Mouse (Mus musculus) ES-Bruce4 (cell line): ENCODE results near the gene Cdhr5. TPM values are rescaled to one million over a fixed set of nuclear protein-coding genes. Genes with fewer than 3 reads are reported as not detected.

Experiments used
- H3K27ac ChIP-seq: 2 replicates; pipeline ENCODE4 v1.5.1; 2012; ENCODE audit warnings: low read length, inconsistent platforms; ENCODE audit not compliant: insufficient read depth
- H3K27me3 ChIP-seq: 2 replicates; pipeline ENCODE4 v1.6.1; 2012; ENCODE audit warnings: mild to moderate bottlenecking, low read length, inconsistent platforms; ENCODE audit not compliant: control insufficient read depth, poor library complexity, insufficient read depth, severe bottlenecking
- H3K36me3 ChIP-seq: 2 replicates; pipeline ENCODE4 v1.6.1; 2012; ENCODE audit warnings: inconsistent platforms, mild to moderate bottlenecking, low read length, moderate library complexity; ENCODE audit not compliant: control insufficient read depth, poor library complexity, insufficient read depth, severe bottlenecking
- H3K4me1 ChIP-seq: one replicate; pipeline ENCODE4 v1.8.1; 2011; ENCODE audit warnings: low read length; ENCODE audit not compliant: control insufficient read depth, insufficient read depth
- H3K4me3 ChIP-seq: 2 replicates; pipeline ENCODE4 v1.5.1; 2011; ENCODE audit warnings: low read depth, mild to moderate bottlenecking, low read length
- H3K9ac ChIP-seq: 2 replicates; pipeline ENCODE4 v1.6.1; 2012; ENCODE audit warnings: low read depth, mild to moderate bottlenecking, inconsistent platforms; ENCODE audit not compliant: poor library complexity, severe bottlenecking
- H3K9me3 ChIP-seq: replicated peaks from 2 replicates; pipeline ENCODE4 v1.6.1; 2012; ENCODE audit warnings: mild to moderate bottlenecking, low read length, inconsistent platforms; ENCODE audit not compliant: control insufficient read depth, poor library complexity, insufficient read depth, severe bottlenecking
- CTCF ChIP-seq: IDR thresholded peaks from one replicate; pipeline ENCODE4 v1.8.1; 2011; ENCODE audit warnings: low read depth, low read length
- EP300 ChIP-seq: IDR thresholded peaks from 2 replicates; pipeline ENCODE4 v1.6.1; 2011; ENCODE audit warnings: low read depth, low read length; ENCODE audit not compliant: insufficient read depth
- POLR2A ChIP-seq: IDR thresholded peaks from one replicate; pipeline ENCODE4 v1.8.1; 2011; ENCODE audit warnings: low read length; ENCODE audit not compliant: insufficient read depth
- polyA plus RNA-seq: library from polyadenylated mRNA; stranded (reverse); fragments of >200 nt; gene quantifications from 2 replicates; pipeline ENCODE4 v1.2.4, GENCODE M21; 2011; ENCODE audit warnings: low read depth; ENCODE audit not compliant: missing spikeins, insufficient read depth, insufficient read length

Cdhr5 gene
- polyA plus RNA-seq, 1 experiment, result not detected

DNA sequence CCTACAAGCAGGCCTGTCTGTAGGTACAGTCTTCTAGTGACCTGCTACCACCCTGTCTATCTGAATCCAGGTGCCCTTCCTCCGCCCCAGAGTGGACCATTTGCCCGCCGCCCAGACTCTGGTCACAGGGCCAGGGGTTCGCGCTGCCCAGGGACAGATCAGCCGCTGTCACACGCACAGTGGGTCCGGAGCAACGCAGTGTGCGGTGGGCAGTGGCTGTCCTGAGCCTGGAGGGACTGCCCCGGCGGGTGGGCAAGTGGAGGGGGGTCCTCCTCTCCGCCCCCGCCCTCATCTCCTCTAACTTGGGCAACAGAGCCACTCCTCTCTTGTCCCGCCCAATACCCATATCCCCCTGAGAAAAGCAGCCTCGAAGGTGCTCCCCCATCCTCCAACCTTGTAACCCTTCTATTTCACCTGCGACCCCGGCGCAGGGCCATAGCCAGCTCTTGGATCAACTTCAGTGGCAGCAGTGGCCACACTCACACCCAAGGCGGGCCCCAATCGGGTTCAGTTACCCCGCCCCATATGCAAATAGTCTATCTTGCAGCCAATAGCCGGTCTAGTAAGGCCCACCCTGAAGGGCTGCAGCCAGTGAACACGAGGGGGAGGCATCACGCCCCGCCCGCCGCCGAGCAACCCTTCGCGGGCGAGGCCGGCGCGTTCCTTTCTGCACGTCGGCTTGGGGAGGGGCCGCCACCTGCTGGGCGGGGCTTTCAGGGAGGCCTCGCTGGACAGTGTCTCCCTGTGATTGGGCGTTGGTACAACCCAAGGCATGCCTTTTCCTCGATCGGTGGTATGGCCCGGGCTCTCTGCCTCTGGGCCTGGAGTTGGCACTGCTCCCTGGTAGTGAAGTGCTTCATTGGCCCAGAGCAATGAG is 55.1 kb downstream of the Cdhr5 start:
- Histone ChIP-seq H3K27ac (no peak overlapping the region), H3K4me3 (peak overlapping the region; percentile 71), H3K9me3 (no peaks in the 10 kb centered on the region), H3K36me3 (0 out of 2 replicates have a peak, but pooled peaks cover 5% of the 10 kb centered on the region), H3K9ac (peak overlapping the region; percentile 21), H3K4me1 (peaks cover 6% of the 10 kb centered on the region), H3K27me3 (no peaks in the 10 kb centered on the region)
- TF ChIP-seq CTCF (no peak), EP300 (0 out of 2 replicates have a peak, but pooled peaks have one; percentile 40), POLR2A (peak; percentile 82)

DNA sequence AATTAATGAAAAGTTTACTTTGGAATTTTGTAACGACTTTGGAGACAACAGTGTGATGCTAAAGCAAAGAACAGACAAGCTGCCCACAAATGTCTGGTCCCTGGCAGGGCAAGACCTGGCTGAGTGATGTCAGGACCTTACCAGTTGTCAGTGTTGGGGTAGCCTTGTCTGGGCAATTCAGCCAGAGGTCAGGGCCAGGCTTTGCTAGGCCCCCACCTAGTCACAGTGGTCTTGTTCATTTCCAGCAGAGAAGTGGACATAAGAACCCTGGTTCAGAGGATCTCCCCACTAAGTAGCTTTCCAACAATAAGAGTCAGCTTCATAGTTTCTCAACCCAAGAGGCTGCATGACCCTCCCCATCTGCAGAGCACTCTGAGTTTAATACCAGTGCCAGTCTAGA is 56.2 kb downstream of the Cdhr5 start:
- TF ChIP-seq CTCF (no peak), EP300 (no peak), POLR2A (no peak)
- no peak overlapping the region for H3K27ac ChIP-seq
- H3K36me3 ChIP-seq, result 0 out of 2 replicates have a peak, but pooled peaks cover 5% of the 10 kb centered on the region
- no peaks in the 10 kb centered on the region for H3K9me3 ChIP-seq
- H3K4me3 ChIP-seq, result peak overlapping the region; percentile 71
- no peak overlapping the region for H3K9ac ChIP-seq
- H3K4me1 ChIP-seq, result peaks cover 6% of the 10 kb centered on the region
- no peaks in the 10 kb centered on the region for H3K27me3 ChIP-seq

DNA sequence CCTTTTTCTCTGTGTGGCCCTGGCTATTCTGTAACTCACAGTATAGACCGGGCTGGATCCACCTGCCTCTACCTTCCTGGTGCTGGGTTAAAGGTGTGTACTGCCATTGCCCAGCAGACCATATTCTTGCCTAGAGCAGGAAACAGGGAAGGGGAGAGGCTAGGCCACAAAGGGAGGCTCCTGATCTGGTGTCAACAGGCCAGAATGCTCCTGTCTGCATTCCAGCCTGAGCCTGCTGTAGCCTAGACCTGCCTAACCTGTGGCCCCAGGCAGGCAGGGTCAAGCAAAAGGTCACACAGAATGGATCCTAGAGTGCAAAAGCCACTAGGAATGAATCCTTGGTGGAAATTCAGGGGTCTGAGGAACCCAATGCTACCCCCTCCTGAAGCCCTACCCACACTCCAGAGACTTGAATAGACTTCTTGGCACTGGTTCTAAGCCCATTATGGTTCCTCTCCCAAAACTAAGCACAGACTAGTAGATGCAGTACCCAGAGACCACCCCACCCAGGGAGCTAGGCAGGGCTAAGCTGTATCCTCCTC is 57.0 kb downstream of the Cdhr5 start:
- H3K9me3 ChIP-seq, result no peaks in the 10 kb centered on the region
- peaks cover 6% of the 10 kb centered on the region for H3K4me1 ChIP-seq
- peak overlapping the region; percentile 12; the same call in 1 of the 2 replicates for H3K4me3 ChIP-seq
- TF ChIP-seq EP300, result peak; percentile 94
- TF ChIP-seq POLR2A, result no peak
- H3K36me3 ChIP-seq, result 0 out of 2 replicates have a peak, but pooled peaks cover 5% of the 10 kb centered on the region
- H3K9ac ChIP-seq, result no peak overlapping the region
- H3K27ac ChIP-seq, result peak overlapping the region; percentile 43; the same call in 1 of the 2 replicates
- H3K27me3 ChIP-seq, result no peaks in the 10 kb centered on the region

Other genes starting within 250 kb of the Cdhr5 start
- not detected in 2 replicates for gene Gm17387, start 247.7 kb downstream of the Cdhr5 start, polyA plus RNA-seq
- 18.3 and 22.2 TPM in 2 replicates for gene B4galnt4, start 215.7 kb downstream of the Cdhr5 start, polyA plus RNA-seq
- gene Pkp3, start 198.6 kb downstream of the Cdhr5 start, polyA plus RNA-seq, result 19.6 and 22.0 TPM in 2 replicates
- 15.4 and 23.2 TPM in 2 replicates for gene Sigirr, start 176.2 kb downstream of the Cdhr5 start, polyA plus RNA-seq
- gene Ano9, start 159.0 kb downstream of the Cdhr5 start, polyA plus RNA-seq, result 19.1 and 22.1 TPM in 2 replicates
- gene Ptdss2, start 154.4 kb downstream of the Cdhr5 start, polyA plus RNA-seq, result 42.5 and 55.3 TPM in 2 replicates
- 44.8 and 48.5 TPM in 2 replicates for gene Rnh1, start 103.9 kb downstream of the Cdhr5 start, polyA plus RNA-seq
- 50.5 and 51.8 TPM in 2 replicates for gene Hras, start 82.8 kb downstream of the Cdhr5 start, polyA plus RNA-seq
- gene Lrrc56, start 82.6 kb downstream of the Cdhr5 start, polyA plus RNA-seq, result 3.3 and 3.4 TPM in 2 replicates
- gene Lmntd2, start 62.7 kb downstream of the Cdhr5 start, polyA plus RNA-seq, result 5.9 and 6.6 TPM in 2 replicates
- 29.6 and 36.3 TPM in 2 replicates for gene Rassf7, start 60.9 kb downstream of the Cdhr5 start, polyA plus RNA-seq
- 99.5 and 99.9 TPM in 2 replicates for gene Phrf1, start 48.0 kb downstream of the Cdhr5 start, polyA plus RNA-seq
- 0.57 TPM in 1 of 2 replicates, not detected in the other for gene Irf7, start 10.3 kb downstream of the Cdhr5 start, polyA plus RNA-seq
- 7.4 and 8.5 TPM in 2 replicates for gene Sct, start 2.3 kb upstream of the Cdhr5 start, polyA plus RNA-seq
- 0.21 and 0.65 TPM in 2 replicates for gene Drd4, start 15.2 kb upstream of the Cdhr5 start, polyA plus RNA-seq
- gene Deaf1, start 50.9 kb upstream of the Cdhr5 start, polyA plus RNA-seq, result 79.2 and 79.4 TPM in 2 replicates
- gene Tmem80, start 51.0 kb upstream of the Cdhr5 start, polyA plus RNA-seq, result 7.0 and 8.2 TPM in 2 replicates
- gene Eps8l2, start 62.1 kb upstream of the Cdhr5 start, polyA plus RNA-seq, result 39.8 and 46.0 TPM in 2 replicates
- gene Taldo1, start 115.4 kb upstream of the Cdhr5 start, polyA plus RNA-seq, result 210 and 226 TPM in 2 replicates
- gene Gatd1, start 137.3 kb upstream of the Cdhr5 start, polyA plus RNA-seq, result 36.7 and 45.4 TPM in 2 replicates
- 1.3 and 2.2 TPM in 2 replicates for gene Cend1, start 152.7 kb upstream of the Cdhr5 start, polyA plus RNA-seq
- 16.3 and 19.9 TPM in 2 replicates for gene Slc25a22, start 161.1 kb upstream of the Cdhr5 start, polyA plus RNA-seq
- 22.1 and 27.6 TPM in 2 replicates for gene Pidd1, start 167.2 kb upstream of the Cdhr5 start, polyA plus RNA-seq
- 2,328 and 2,759 TPM in 2 replicates for gene Rplp2, start 170.6 kb upstream of the Cdhr5 start, polyA plus RNA-seq
- 33.3 and 43.5 TPM in 2 replicates for gene Pnpla2, start 178.4 kb upstream of the Cdhr5 start, polyA plus RNA-seq
- 13.5 and 14.0 TPM in 2 replicates for gene Cracr2b, start 184.3 kb upstream of the Cdhr5 start, polyA plus RNA-seq
- gene Cd151, start 190.6 kb upstream of the Cdhr5 start, polyA plus RNA-seq, result 99.0 and 107 TPM in 2 replicates
- 12.1 and 15.3 TPM in 2 replicates for gene Polr2l, start 198.3 kb upstream of the Cdhr5 start, polyA plus RNA-seq
- 37.4 and 39.9 TPM in 2 replicates for gene Tspan4, start 198.5 kb upstream of the Cdhr5 start, polyA plus RNA-seq